Mouse (Mus musculus) liver, embryonic 14.5 days (tissue): Measurements from ENCODE around the gene B3gnt3.
A peak's percentile ranks its signal among the peaks of the same experiment; 100 is the strongest.

Experiments used
- CTCF ChIP-seq: IDR thresholded peaks from 2 replicates; pipeline ENCODE4 v1.5.1; 2016; ENCODE audit warnings: antibody characterized with exemption, low read depth, control low read depth
- EP300 ChIP-seq: IDR thresholded peaks from 2 replicates; pipeline ENCODE4 v1.6.1; 2016; ENCODE audit warnings: antibody characterized with exemption, low read depth

DNA sequence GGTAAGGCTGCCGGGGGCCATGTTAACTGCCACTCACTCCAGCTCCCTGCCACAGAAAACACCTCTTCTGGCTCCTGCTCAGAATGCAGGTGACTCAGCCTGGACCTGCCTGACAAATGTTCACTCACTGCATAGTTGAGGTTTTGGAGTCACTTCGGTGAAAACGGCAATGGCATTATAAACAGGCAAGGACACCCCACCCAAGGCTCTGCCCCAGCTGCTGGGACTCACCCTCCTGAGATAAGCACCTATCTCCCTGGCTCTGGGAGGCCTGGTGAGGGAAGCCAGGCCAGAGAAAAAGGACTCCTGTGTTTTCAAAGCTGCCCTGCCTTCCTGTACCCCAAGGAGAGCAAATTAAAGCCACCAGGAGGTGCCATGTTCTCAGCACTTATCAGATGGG, 1.3 kb upstream of the B3gnt3 start:
- TF ChIP-seq CTCF = peak; percentile 42
- peak; percentile 76 for TF ChIP-seq EP300
